Mouse (Mus musculus) cerebellum, adult (tissue): ENCODE results near the gene Zbtb22.

Source experiments
- ATAC-seq: cut with Nextera tagmentation; 2 replicates; pipeline ENCODE4 v1.9.2; 2017; ENCODE audit warnings: mild to moderate bottlenecking, moderate library complexity, mixed read lengths; ENCODE audit not compliant: insufficient number of reproducible peaks, low FRiP score, low TSS enrichment

The Zbtb22 gene

DNA sequence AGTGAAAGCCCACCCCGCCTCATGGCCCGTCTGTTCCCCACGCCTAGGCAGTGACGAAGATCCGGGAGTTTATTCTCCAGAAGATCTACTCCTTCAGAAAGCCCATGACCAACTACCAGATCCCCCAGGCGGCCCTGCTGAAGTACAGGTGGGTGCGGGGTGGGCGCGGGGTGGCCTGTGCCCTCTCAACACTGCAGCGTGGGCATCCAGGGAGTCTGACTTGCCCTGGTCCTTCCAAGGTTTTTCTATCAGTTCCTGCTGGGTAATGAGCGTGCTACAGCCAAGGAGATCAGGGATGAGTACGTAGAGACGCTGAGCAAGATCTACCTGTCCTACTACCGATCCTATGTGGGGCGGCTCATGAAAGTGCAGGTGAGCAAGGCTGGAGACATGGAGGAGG, 44.2 kb downstream of the Zbtb22 start:
- ATAC-seq: no peak

DNA sequence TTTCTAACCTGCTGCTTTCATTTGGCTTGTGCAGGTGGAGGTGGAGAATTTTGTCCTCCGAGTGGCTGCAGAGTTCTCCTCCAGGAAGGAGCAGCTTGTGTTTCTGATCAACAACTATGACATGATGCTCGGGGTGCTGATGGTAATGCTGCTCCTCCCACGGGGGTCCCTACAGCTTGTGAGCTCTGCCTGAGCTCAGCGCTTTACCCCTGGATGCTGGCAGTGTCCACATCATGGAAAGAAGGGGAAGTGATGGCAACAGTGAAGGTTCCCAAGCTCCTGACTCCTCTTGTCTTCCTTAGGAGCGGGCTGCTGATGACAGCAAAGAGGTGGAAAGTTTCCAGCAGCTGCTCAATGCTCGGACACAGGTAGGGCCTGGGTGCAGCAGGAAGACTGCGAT, 47.2 kb downstream of the Zbtb22 start:
- ATAC-seq: no peak

DNA sequence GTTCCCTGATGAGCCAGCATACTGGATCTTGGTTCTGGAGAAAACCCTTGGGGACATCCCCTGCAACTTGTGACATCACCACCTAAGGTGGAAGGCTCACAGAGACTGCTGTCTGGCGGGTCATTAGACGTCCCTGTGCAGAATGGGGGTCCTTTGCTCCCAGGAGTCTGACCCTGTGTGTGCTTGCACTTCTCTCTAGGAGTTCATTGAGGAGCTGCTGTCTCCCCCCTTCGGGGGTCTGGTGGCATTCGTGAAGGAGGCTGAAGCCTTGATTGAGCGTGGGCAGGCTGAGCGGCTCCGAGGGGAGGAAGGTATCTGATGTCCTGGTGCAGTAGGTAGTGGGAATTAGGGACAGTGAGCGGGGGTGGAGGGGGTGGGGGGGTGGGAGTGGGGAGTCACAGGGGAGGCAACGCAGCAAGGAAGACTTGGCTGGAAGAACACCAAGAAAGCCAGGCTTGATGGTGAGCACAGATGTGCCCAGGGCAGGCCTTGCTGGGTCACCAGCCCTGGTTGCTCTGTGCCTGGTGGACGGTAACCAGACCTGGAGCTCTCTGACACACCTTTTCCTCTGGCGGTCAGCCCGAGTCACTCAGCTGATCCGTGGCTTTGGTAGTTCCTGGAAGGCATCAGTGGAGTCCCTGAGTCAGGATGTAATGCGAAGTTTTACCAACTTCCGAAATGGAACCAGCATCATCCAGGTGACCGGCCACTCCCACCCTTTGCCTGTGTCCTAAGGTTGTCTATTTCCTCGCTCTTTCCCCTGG, 49.6 kb downstream of the Zbtb22 start:
- ATAC-seq: no peak

DNA sequence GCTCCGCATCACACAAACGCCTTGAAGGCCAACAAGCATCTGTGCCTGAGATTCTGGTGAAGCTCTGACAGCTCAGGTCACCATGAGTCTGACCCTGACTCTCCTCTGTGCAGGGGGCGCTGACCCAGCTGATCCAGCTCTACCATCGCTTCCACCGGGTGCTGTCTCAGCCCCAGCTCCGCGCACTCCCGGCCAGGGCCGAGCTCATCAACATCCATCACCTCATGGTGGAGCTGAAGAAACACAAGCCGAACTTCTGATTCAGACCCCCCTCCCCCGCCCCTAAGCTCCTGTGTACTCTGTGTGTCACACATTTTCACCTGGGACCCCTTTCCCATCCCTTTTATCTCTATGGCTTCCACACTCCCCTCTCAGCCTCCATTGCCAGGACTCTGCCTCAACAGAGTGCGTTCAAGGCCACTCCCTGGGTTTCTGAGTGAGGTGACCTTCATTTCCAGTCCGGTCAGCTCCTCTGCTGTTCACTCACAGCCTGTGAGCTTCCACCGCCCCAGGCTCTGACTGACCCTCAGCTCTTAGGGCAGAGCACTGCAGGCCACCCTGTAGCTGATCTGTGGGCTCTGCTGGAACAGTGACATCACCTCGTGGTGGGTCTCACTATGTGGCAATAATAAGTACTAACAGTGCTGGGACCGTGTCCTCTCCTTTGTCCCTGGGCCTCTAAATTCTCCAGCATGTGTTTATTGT, 50.3 kb downstream of the Zbtb22 start:
- ATAC-seq: no peak

DNA sequence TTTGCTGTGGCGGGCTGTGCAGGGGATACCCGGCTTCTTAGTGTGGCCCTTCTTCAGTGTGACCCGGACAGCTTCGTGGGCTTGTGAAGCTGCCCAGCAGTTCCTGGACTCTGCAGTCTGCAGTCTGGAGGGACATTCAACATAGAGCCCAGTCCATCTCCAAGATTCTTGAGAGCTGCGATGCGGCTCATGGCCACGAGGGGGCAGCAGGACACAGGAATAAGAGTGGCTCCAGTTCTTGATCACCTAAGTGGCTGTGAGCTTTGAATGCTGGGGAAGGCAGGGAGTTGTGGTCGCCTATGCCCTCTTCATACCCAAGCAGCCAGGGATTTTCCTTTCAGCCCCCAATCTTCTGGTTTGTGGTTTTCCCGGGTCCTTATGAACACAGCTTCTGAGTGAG, 52.8 kb downstream of the Zbtb22 start:
- peak; percentile 61; the same call in 1 of the 2 replicates for ATAC-seq
